Mouse (Mus musculus): Measurements from ENCODE around the gene Fam124a. TPM values are rescaled to one million over a fixed set of nuclear protein-coding genes. Genes with fewer than 3 reads are reported as not detected.

The Fam124a gene
- polyA plus RNA-seq, 1 experiment from 2014 or later = 0.36 TPM

DNA sequence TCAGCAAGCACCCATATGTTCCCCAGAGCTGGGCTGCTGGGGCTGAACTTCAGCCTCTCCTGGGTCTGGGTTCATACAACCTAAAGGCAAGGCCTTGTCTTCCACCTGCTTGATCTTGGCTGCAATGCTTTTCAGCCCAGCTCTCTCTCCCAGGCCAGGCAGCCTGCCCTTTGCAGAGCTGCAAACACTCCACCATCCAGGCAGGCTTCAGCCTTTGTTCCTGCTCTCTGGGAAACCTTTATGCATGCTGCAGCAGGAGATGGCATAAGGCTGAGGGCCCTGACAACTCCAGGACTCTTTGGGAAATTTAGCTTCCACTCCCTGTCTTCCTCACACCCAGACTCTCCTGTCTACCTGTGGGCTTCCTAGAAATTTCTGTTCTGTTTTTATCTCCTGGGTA lies 29.1 kb downstream of the Fam124a start:
- Histone ChIP-seq H3K4me2 (ENCODE audit: low read depth, severe bottlenecking) (no peak overlapping the region), H3K36me3 (ENCODE audit: control insufficient read depth, insufficient read depth, low read length) (no peaks in the 10 kb centered on the region), H3K27me3 (ENCODE audit: control insufficient read depth, insufficient read depth, low read length) (no peaks in the 10 kb centered on the region; the same call in 1 of the 2 replicates), H3K9me3 (ENCODE audit: control insufficient read depth, low read length) (no peaks in the 10 kb centered on the region), H3K27ac (replicated peaks; ENCODE audit: low read depth, low read length) (no peak overlapping the region), H3K9ac (ENCODE audit: low read length) (no peak overlapping the region), H3K4me3 (ENCODE audit: low read depth, low read length) (no peak overlapping the region), H3K4me1 (ENCODE audit: control insufficient read depth, insufficient read depth, low read length) (peaks cover 18% of the 10 kb centered on the region; the same call in 1 of the 2 replicates)
- DNase-seq (ENCODE audit: low spot score) (no peak), ATAC-seq (ENCODE audit: insufficient number of reproducible peaks, low FRiP score, low TSS enrichment, low read depth) (no peak)

DNA sequence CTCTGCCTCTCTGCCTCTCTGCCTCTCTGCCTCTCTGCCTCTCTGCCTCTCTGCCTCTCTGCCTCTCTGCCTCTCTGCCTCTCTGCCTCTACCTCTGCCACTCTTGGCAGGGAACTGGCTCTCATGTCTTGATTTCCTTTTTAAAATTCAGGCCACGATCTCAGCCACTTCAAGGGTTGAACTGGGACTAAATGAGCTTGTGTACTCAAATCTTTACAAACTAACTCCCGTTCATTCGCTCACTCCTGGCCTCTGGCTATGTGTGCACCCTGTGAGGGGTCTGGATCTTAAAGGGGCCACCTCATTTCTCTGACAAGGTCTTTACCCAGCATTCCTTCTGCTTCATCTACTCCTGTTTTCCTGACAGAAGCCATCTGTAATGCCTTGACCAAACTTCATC lies 29.8 kb downstream of the Fam124a start:
- Histone ChIP-seq H3K4me2 (ENCODE audit: low read depth, severe bottlenecking) (no peak overlapping the region), H3K9me3 (ENCODE audit: control insufficient read depth, low read length) (no peaks in the 10 kb centered on the region), H3K27me3 (ENCODE audit: control insufficient read depth, insufficient read depth, low read length) (no peaks in the 10 kb centered on the region; the same call in 1 of the 2 replicates), H3K36me3 (ENCODE audit: control insufficient read depth, insufficient read depth, low read length) (no peaks in the 10 kb centered on the region), H3K4me1 (ENCODE audit: control insufficient read depth, insufficient read depth, low read length) (peaks cover 18% of the 10 kb centered on the region; the same call in 1 of the 2 replicates), H3K4me3 (ENCODE audit: low read depth, low read length) (no peak overlapping the region), H3K9ac (ENCODE audit: low read length) (no peak overlapping the region), H3K27ac (replicated peaks; ENCODE audit: low read depth, low read length) (no peak overlapping the region)
- DNase-seq (ENCODE audit: low spot score) (no peak), ATAC-seq (ENCODE audit: insufficient number of reproducible peaks, low FRiP score, low TSS enrichment, low read depth) (no peak)
- WGBS = 39% methylated on average over 3 of the region's 3 CpGs

DNA sequence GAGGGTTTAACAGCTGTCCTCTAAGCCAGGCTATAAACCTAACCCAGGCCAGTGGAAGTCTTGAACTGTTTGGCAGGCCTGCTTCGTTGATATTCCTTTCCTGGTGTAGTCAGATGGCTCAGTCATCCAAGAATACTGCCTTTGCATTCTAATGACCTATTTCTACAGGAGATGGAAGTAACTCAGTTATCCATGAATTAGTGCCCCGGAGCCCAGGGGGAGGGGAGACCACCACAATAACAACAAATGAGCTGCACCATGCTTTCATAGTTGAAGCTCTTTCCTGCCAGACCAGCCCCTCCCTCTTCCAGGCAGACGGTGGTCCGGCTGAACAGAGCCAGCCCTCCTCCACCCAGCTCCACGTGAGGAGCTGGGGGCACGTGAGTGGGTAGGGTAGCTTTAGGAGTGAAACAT lies 44.6 kb downstream of the Fam124a start:
- H3K27ac ChIP-seq (replicated peaks; ENCODE audit: low read depth, low read length) = no peak overlapping the region
- no peak for ATAC-seq (ENCODE audit: insufficient number of reproducible peaks, low FRiP score, low TSS enrichment, low read depth)

DNA sequence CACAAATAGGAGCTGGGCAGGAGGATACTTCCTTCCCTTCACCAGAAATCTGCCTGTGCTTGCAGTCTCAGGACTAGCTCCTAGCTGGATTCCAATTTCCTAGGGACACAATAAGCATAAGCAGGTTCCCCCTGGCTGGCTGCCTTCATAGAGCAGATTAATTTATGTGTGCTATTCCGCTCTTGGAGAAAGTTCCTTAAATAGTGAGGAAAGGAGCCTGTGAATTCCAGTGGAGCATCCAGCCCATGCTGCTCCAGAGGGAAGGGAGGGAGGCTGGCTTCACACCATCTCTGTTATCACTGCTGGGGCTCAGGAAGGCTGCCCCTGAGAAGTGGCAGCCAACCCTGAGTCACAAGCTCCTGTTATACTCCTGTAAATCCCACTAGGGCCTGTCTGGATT lies 46.7 kb downstream of the Fam124a start:
- Histone ChIP-seq H3K4me2 (ENCODE audit: low read depth, severe bottlenecking) (no peak overlapping the region), H3K4me3 (ENCODE audit: low read depth, low read length) (no peak overlapping the region), H3K9me3 (ENCODE audit: control insufficient read depth, low read length) (no peaks in the 10 kb centered on the region), H3K4me1 (ENCODE audit: control insufficient read depth, insufficient read depth, low read length) (peaks cover 5% of the 10 kb centered on the region; the same call in 1 of the 2 replicates), H3K27me3 (ENCODE audit: control insufficient read depth, insufficient read depth, low read length) (no peaks in the 10 kb centered on the region), H3K9ac (ENCODE audit: low read length) (no peak overlapping the region), H3K27ac (replicated peaks; ENCODE audit: low read depth, low read length) (no peak overlapping the region), H3K36me3 (ENCODE audit: control insufficient read depth, insufficient read depth, low read length) (no peaks in the 10 kb centered on the region)
- 74% methylated on average over 1 of the region's 1 CpGs for WGBS
- no peak for DNase-seq (ENCODE audit: low spot score)
- ATAC-seq (ENCODE audit: insufficient number of reproducible peaks, low FRiP score, low TSS enrichment, low read depth) = no peak

More for the DNA sequence above, 44.6 kb downstream of the Fam124a start:
- H3K9me3 ChIP-seq (ENCODE audit: control insufficient read depth, low read length) = no peaks in the 10 kb centered on the region
- DNase-seq (ENCODE audit: low spot score) = no peak
- H3K4me1 ChIP-seq (ENCODE audit: control insufficient read depth, insufficient read depth, low read length) = peaks cover 5% of the 10 kb centered on the region; the same call in 1 of the 2 replicates
- WGBS = 56% methylated on average over 6 of the region's 6 CpGs
- H3K27me3 ChIP-seq (ENCODE audit: control insufficient read depth, insufficient read depth, low read length) = no peaks in the 10 kb centered on the region
- H3K4me3 ChIP-seq (ENCODE audit: low read depth, low read length) = no peak overlapping the region
- H3K9ac ChIP-seq (ENCODE audit: low read length) = no peak overlapping the region
- H3K36me3 ChIP-seq (ENCODE audit: control insufficient read depth, insufficient read depth, low read length) = no peaks in the 10 kb centered on the region
- H3K4me2 ChIP-seq (ENCODE audit: low read depth, severe bottlenecking) = no peak overlapping the region

DNA sequence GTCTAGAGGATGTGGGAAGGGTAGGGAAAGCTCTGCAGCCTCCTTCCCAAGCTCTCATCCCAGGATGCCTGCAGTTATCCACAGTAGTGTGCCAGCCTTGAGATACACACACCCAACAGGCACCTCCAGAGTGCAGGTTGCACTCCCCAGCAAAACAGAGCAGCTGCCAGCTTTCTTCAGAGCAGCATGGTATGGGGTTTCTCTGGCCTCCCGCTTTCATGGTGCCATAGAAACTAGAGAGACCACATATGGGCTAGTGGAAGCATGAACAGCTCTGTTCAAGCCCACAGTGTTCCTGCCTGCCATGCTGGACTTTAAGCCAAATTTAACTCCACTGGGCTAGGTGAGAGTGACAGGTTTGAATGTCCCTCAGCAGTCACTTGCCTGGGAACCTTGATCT lies 47.3 kb downstream of the Fam124a start:
- Histone ChIP-seq H3K4me1 (ENCODE audit: control insufficient read depth, insufficient read depth, low read length) (peaks cover 5% of the 10 kb centered on the region; the same call in 1 of the 2 replicates), H3K27ac (replicated peaks; ENCODE audit: low read depth, low read length) (no peak overlapping the region), H3K9me3 (ENCODE audit: control insufficient read depth, low read length) (no peaks in the 10 kb centered on the region), H3K36me3 (ENCODE audit: control insufficient read depth, insufficient read depth, low read length) (no peaks in the 10 kb centered on the region), H3K27me3 (ENCODE audit: control insufficient read depth, insufficient read depth, low read length) (no peaks in the 10 kb centered on the region), H3K9ac (ENCODE audit: low read length) (no peak overlapping the region), H3K4me2 (ENCODE audit: low read depth, severe bottlenecking) (no peak overlapping the region), H3K4me3 (ENCODE audit: low read depth, low read length) (no peak overlapping the region)
- WGBS = 79% methylated on average over 1 of the region's 1 CpGs
- ATAC-seq (ENCODE audit: insufficient number of reproducible peaks, low FRiP score, low TSS enrichment, low read depth) (no peak), DNase-seq (ENCODE audit: low spot score) (no peak)

DNA sequence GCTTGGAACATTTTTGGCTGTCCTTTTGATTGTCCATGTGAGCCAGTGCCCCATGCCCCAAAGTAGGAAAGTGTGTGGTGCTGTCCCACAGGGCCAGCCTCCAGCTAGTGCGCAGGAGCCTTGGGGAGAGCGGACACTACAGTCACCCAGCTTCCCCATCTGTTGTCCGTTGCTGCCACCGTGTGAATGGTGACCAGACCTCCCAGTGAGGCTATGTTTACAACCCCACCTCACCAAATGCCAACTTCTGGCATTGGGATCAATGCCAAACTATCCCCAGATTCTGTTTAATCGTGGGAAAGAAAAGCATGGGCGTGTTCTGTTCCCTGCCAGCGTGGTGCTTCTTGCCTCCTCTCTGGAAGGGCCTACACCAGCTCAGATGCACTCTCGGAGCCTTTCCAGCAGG lies 52.3 kb downstream of the Fam124a start:
- 75% methylated on average over 8 of the region's 8 CpGs for WGBS
- Histone ChIP-seq H3K9ac (ENCODE audit: low read length) (no peak overlapping the region), H3K4me1 (ENCODE audit: control insufficient read depth, insufficient read depth, low read length) (no peaks in the 10 kb centered on the region), H3K36me3 (ENCODE audit: control insufficient read depth, insufficient read depth, low read length) (no peaks in the 10 kb centered on the region), H3K4me3 (ENCODE audit: low read depth, low read length) (no peak overlapping the region), H3K9me3 (ENCODE audit: control insufficient read depth, low read length) (no peaks in the 10 kb centered on the region), H3K4me2 (ENCODE audit: low read depth, severe bottlenecking) (no peak overlapping the region), H3K27ac (replicated peaks; ENCODE audit: low read depth, low read length) (no peak overlapping the region), H3K27me3 (ENCODE audit: control insufficient read depth, insufficient read depth, low read length) (no peaks in the 10 kb centered on the region)
- ATAC-seq (ENCODE audit: insufficient number of reproducible peaks, low FRiP score, low TSS enrichment, low read depth) (no peak), DNase-seq (ENCODE audit: low spot score) (no peak)

DNA sequence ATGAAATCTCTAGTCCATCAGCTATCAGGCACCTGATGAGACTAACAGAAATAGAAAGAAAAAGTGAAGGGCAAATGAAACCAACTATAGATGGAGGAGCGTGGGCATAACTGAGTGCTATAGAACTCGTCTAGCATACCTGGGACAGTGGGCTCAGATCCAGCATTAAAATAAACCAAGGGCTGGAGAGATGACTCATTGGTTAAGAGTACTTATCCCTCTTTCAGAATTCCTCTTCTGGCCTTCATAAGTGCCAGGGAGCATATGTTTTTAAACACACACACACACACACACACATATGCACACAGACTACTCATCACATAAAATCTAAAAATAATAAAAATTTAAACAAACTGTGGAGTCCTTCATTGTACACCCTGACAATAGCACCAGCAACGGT lies 54.4 kb downstream of the Fam124a start:
- Histone ChIP-seq H3K4me3 (ENCODE audit: low read depth, low read length) (no peak overlapping the region), H3K4me2 (ENCODE audit: low read depth, severe bottlenecking) (no peak overlapping the region), H3K9me3 (ENCODE audit: control insufficient read depth, low read length) (no peaks in the 10 kb centered on the region), H3K27me3 (ENCODE audit: control insufficient read depth, insufficient read depth, low read length) (no peaks in the 10 kb centered on the region), H3K36me3 (ENCODE audit: control insufficient read depth, insufficient read depth, low read length) (no peaks in the 10 kb centered on the region), H3K27ac (replicated peaks; ENCODE audit: low read depth, low read length) (no peak overlapping the region), H3K4me1 (ENCODE audit: control insufficient read depth, insufficient read depth, low read length) (no peaks in the 10 kb centered on the region), H3K9ac (ENCODE audit: low read length) (no peak overlapping the region)
- no peak for ATAC-seq (ENCODE audit: insufficient number of reproducible peaks, low FRiP score, low TSS enrichment, low read depth)
- no peak for DNase-seq (ENCODE audit: low spot score)
- WGBS = 87% methylated on average over 3 of the region's 3 CpGs

DNA sequence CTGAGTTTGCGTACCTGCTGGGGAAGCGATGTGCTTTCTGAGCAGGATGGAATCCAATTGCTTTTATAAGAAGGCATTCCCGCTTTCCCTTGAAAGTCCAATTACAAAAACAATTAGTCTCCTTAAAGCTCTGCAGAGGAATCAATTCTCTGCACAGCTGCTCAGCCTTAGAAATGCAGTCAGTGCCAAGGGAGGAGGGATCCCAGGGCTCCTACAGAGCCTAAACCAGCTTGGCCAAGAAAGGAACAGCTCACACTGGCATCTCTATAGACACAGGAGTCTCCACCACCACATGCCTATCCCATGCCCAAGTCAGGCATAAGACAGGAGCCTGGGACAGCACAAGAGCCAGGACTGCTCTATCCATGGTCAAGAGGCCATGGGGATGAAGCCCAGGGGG lies 66.9 kb downstream of the Fam124a start:
- Histone ChIP-seq H3K9ac (ENCODE audit: low read length) (no peak overlapping the region), H3K36me3 (ENCODE audit: control insufficient read depth, insufficient read depth, low read length) (no peaks in the 10 kb centered on the region), H3K9me3 (ENCODE audit: control insufficient read depth, low read length) (no peaks in the 10 kb centered on the region), H3K27ac (replicated peaks; ENCODE audit: low read depth, low read length) (no peak overlapping the region), H3K4me2 (ENCODE audit: low read depth, severe bottlenecking) (no peak overlapping the region), H3K4me1 (ENCODE audit: control insufficient read depth, insufficient read depth, low read length) (no peaks in the 10 kb centered on the region), H3K4me3 (ENCODE audit: low read depth, low read length) (no peak overlapping the region), H3K27me3 (ENCODE audit: control insufficient read depth, insufficient read depth, low read length) (no peaks in the 10 kb centered on the region)
- WGBS = 88% methylated on average over 3 of the region's 3 CpGs
- DNase-seq (ENCODE audit: low spot score) (no peak), ATAC-seq (ENCODE audit: insufficient number of reproducible peaks, low FRiP score, low TSS enrichment, low read depth) (no peak)

DNA sequence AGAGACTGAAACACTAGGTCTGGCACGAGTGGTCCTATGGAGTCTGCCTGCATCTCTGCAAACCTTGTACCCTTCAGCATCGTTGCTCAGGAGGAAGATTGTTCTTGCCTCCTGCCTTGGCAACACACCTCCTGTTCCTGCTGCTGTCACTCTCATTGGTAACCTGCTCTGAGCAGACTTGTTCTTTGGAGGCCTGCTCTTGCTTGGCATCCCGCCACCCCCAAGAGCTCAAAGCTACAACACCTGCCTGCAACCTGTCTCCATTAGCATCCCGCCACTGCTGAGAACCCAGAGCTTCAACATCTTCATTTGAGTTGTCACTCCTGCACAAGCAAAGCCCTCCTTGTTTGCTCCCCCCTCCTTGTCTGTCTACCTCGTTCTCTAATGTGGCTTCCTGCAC lies 72.4 kb downstream of the Fam124a start:
- DNase-seq (ENCODE audit: low spot score) = no peak
- H3K4me1 ChIP-seq (ENCODE audit: control insufficient read depth, insufficient read depth, low read length) = no peaks in the 10 kb centered on the region
- no peaks in the 10 kb centered on the region for H3K36me3 ChIP-seq (ENCODE audit: control insufficient read depth, insufficient read depth, low read length)
- no peak for ATAC-seq (ENCODE audit: insufficient number of reproducible peaks, low FRiP score, low TSS enrichment, low read depth)
- H3K4me3 ChIP-seq (ENCODE audit: low read depth, low read length) = no peak overlapping the region
- 86% methylated on average over 5 of the region's 5 CpGs for WGBS
- no peak overlapping the region for H3K4me2 ChIP-seq (ENCODE audit: low read depth, severe bottlenecking)
- H3K9ac ChIP-seq (ENCODE audit: low read length) = no peak overlapping the region
- no peak overlapping the region for H3K27ac ChIP-seq (replicated peaks; ENCODE audit: low read depth, low read length)
- H3K27me3 ChIP-seq (ENCODE audit: control insufficient read depth, insufficient read depth, low read length) = no peaks in the 10 kb centered on the region
- no peaks in the 10 kb centered on the region for H3K9me3 ChIP-seq (ENCODE audit: control insufficient read depth, low read length)
